Mouse (Mus musculus): Measurements from ENCODE around the gene Dst.

Dst gene

GRCm38 (mm10) chr1:33991067-33991466, 83.0 kb downstream of the Dst start:
- DNase-seq, result no peak

DNA sequence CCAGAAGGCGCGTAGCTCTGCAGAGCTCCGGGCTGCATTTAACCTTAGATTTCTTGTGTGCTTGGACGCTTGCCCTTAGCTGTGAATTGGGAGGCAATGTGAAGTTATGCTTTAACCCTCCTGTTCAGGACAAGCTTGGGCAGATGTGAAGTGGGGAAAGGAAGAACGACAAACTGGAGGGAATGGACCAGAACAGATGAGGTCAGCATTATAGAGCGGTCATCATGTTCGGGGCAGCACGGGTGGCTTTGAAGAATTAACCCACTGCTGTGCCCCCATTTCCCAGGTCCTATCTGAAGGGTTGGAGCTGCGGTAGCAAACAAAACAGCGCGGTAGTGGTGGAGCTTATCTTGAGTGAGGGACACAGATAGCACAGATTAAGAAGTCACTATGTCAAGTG, 84.8 kb downstream of the Dst start:
- DNase-seq, result no peak

DNA sequence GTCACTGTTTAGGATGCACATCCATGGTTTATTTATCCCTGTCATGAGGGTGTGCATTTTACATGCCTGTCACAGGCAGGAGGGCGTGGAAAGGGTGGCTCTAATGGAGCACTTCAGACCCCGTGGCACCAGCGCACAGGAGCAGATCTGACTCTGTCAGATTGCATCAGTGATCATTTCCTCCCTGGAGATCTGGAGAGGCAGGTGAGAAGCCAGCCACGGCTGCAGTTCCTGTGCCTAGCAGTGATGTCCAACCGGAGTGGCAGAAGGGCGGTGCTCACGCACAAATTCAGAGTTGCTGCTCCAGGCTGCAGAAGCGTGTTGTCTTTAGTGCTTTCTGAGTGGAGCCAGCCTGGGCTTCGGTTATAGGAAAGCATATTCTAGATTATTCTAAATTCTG, 86.2 kb downstream of the Dst start:
- no peak for DNase-seq

DNA sequence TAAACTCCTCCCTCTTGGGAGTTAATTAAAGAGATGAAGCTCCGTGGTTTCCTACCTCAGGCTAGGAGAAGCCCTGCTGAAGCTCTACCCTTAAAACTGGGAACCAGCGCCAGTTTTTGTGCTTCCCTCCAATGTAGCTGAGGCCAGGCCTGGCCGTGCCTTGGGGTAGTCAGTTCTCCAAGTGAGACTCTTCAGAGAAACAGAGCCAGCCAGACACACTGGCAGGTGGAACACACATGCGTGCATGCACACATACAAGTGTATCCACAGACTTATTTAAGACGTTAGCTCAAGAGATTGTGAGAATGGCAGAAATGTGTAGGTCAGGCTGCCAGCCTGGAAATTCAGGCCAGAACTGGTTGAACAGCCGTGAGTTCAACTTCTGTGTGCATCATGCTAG, 87.4 kb downstream of the Dst start:
- DNase-seq, result no peak

- no peak for DNase-seq
Observed at GRCm38 (mm10) chr1:33996105-33996887, 88.3 kb downstream of the Dst start.

DNA sequence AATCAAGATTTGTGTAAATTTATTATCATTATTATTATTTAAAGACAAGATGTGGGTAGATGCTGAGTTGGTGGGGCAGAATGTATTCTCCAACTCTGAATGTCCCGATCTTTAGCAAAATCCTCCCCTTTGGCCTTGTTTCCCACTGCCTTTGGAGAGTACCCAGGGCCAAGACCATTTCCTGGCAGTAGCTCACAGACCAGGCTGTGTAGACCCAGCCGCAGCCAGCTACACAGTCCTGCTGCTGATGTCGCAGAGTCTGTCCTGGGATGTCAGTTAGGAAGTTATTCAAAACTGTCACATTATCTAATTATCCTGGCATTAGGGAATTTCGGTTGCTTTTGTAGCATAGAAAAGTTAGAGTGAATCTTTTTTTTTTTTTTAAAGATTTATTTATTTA, 94.3 kb downstream of the Dst start:
- DNase-seq, result no peak

- DNase-seq, result no peak
Observed at GRCm38 (mm10) chr1:34002970-34003369, 94.9 kb downstream of the Dst start.

DNA sequence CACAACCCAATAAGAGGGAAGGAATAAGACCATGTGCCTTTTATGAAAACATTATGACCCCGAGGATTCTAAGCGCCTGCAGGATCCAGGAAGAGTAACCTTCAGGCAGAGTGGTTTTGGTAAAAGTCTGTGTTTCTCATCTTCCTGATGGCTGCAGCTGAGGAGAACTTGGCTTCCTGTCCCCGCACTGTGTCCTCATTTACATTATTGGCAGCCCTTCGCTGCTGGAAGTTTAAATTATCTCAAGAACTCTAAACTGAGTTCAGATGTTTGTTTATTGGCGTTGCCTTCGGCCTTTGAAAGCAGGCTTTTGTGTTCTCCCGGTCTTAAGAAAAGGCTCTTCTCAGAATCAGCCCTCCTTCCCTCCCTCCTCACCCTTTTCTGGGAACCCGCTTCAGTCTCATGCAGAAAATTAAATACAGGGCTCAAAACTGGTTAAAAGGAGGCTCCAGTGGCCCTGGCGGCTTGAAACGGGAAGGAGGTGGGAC, 97.3 kb downstream of the Dst start:
- peak; percentile 21 for DNase-seq

DNA sequence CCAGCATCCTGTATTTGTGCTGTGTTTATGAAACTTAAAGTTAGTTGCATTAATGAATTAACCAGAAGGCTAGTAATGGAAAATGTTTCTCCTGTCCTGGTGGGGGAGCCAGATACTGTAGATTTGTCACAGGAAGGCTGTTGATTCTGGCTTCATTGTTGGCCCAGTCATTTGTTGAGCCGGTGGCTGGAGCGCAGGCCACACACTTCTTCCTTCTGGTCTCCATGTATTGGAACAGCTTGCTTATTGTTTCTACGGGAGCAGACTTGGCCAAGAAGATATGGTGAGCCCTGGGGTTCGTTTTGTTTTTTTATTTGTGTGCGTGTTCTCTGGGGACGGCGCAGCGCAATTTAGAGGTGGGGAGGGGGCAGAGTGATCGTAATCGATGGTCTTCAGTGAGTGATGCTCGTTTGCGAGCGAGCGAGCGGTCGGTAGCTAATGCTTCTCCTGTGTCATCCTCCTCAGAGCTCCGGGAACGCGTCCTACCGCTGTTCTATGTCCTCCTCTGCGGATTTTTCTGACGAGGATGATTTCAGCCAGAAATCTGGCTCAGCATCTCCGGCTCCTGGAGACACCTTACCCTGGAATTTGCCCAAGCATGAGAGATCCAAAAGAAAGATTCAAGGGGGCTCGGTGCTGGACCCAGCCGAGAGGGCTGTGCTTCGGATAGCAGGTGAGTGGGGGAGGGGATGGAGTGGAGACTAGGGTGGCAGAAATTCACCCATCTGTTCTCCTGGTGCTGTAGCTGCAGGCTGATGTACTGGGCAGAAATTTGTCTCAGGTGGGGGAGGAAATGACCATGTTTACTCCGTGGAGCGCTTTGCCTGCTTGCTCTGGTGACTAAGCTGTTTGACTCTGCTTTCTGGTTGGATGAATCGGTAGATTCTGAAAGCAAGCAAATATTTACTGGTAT, 98.0 kb downstream of the Dst start:
- peak; percentile 76 for DNase-seq

- DNase-seq, result no peak
Observed at GRCm38 (mm10) chr1:34006828-34007361, 98.9 kb downstream of the Dst start.

- no peak for DNase-seq
Observed at GRCm38 (mm10) chr1:34007379-34007778, 99.4 kb downstream of the Dst start.

- peak; percentile 43 for DNase-seq
Observed at GRCm38 (mm10) chr1:34011051-34011677, 103.1 kb downstream of the Dst start.

GRCm38 (mm10) chr1:34011821-34012271, 103.8 kb downstream of the Dst start:
- DNase-seq, result no peak

GRCm38 (mm10) chr1:34013490-34013889, 105.5 kb downstream of the Dst start:
- DNase-seq, result no peak

DNA sequence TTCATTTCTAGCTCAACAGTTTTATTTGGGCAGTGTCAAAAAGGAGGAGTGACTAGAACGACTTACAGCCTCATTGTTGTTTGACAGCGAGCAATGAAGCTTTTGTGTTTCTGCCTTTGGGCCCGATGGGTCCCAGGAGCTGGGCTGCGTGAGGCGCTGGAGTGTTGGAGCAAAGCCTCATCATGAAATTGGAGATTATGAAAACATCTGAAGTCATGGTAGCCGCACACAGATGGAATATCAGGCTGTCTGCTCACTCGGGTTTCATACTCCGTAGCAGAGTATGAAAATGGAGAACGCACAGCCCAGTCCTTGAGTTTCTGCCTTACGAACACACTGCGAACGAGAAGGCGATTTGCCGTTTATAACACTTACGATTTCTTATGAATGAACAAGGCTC, 108.8 kb downstream of the Dst start:
- DNase-seq, result no peak

DNA sequence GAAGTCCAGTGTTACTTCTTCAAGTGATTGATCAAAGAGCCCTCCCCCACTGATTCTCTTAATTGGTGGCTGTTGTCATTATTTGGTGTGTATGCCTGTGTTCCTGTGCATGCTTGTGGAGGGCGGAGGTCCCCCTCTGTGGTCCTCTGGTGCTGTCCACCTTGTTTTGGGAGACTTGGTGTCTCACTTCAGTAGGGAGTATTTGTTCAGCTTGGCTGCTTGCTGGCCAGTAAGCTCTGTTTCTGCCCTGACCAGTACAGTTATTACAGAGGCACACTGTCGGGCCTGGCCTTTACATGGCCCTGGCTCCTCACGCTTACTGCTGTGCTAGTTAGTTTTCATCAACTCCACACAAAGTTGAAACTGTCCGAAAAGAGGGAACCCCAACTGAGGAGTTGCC, 109.3 kb downstream of the Dst start:
- DNase-seq, result no peak

- no peak for DNase-seq
Observed at GRCm38 (mm10) chr1:34020599-34020998, 112.6 kb downstream of the Dst start.

GRCm38 (mm10) chr1:34021574-34021973, 113.5 kb downstream of the Dst start:
- DNase-seq, result no peak

DNA sequence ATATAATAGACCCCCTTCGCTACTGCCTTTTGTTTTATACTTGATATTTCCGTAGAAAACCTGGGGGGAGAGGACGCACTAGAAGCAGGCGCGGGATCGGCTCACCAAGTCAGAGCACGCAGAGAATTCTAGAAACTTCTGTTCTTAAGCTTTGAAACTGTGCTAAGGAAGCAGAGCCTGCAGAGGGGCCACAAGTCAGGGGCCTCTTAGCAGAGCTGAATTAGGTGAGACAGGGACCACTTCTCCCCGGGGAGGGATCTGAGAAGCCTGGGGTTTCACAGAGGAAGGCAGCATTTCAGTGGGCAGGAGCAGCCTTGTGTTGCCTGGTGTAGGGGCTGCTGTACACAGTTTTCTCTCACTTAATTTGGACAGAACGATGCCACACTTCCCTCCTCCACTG, 115.1 kb downstream of the Dst start:
- DNase-seq, result no peak

DNA sequence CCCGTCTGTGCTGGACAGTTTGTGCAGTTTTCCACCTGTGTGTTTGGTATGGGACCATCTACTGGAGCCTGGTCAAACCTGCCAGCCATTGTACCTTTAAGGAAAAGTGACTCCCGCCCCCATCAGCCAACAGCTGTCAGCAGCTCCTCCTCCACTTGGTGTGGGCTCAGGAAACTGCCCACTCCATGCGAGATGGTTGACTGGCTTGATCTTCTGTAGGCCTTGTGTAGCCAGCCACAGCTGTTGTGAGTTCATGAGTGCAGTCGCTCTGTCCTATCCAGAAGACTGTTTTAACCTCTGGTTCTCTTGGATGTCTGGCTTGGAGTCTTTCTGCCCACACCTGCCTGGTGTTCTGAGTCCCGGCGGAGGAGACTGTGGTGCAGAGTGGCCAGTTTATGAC, 117.9 kb downstream of the Dst start:
- DNase-seq, result no peak

GRCm38 (mm10) chr1:34028722-34029121, 120.7 kb downstream of the Dst start:
- DNase-seq, result no peak

DNA sequence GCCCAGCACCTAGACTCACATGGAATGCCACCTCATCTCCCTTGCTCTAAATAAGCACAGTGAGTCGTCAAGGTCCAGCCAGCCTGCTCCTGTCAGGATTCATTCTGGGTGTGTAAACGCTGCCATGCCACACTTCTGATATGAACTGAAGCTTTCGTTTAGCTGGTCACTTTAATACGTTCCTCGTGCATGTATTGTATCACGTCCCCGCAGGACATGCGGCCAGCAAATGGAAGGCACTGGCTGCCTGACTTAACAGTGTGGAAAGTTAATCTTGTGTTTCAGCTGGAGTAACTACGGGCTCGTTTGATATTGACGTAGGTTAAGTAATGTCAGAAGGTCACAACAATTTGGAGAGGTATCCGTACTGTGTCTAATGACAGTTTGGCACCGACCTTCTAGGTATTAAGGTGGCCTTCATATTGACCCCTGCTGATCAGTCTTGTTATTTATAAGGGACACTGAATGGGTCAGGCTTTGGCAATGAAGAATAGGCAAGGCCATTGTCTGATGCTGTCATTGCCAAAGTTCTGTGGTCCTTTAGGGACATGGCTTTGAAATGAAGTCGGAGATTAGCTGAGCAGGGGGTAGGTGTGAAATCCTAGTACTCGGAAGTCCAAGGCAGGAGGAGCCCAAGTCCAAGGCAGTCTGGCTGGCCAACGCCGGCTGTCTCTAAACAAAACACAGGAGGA, 122.5 kb downstream of the Dst start:
- no peak for DNase-seq

Data from cerebellum, adult 11 months (tissue).